Mouse (Mus musculus) liver, embryonic 14.5 days (tissue): ENCODE results near the gene Oxct2b. TPM values are rescaled to one million over a fixed set of nuclear protein-coding genes. Genes with fewer than 3 reads are reported as not detected.
A peak's percentile ranks its signal among the peaks of the same experiment; 100 is the strongest.

Source experiments
- ATAC-seq: fragments of 200-750 bp; cut with Nextera tagmentation; 2 replicates; pipeline ENCODE4 v1.8.0; 2017; ENCODE audit warnings: moderate number of reproducible peaks, mild to moderate bottlenecking, moderate library complexity; ENCODE audit not compliant: insufficient read depth
- DNase-seq, 3 experiments: peaks; one replicate each; pipeline ENCODE4 v3.0.0-alpha.2; 2012 to 2013; ENCODE audit warnings: low read depth in 3 of 3, low spot score in 3 of 3
- H3K27ac ChIP-seq: fragments of 300-500 bp; sonication (generic); 2 replicates; pipeline ENCODE4 v1.5.1; 2014; ENCODE audit warnings: moderate library complexity, mild to moderate bottlenecking, control low read depth, inconsistent platforms
- H3K27me3 ChIP-seq: fragments of 300-500 bp; sonication (generic); 2 replicates; pipeline ENCODE4 v1.6.1; 2014; ENCODE audit warnings: mild to moderate bottlenecking, low read length, moderate library complexity; ENCODE audit not compliant: control insufficient read depth, insufficient read depth
- H3K36me3 ChIP-seq: fragments of 300-500 bp; sonication (generic); replicated peaks from 2 replicates; pipeline ENCODE4 v1.6.1; 2014; ENCODE audit warnings: low read depth; ENCODE audit not compliant: control insufficient read depth, insufficient read depth
- H3K4me1 ChIP-seq, 2 experiments: fragments of 200-500 bp in 1 of 2; fragments of 300-500 bp in 1 of 2; sonication (generic) in 1 of 2; replicated peaks; 2 replicates each; pipeline ENCODE4 v1.6.1; 2012 to 2014; ENCODE audit warnings: antibody characterized with exemption in 1 of 2, inconsistent platforms in 1 of 2, low read length in 1 of 2; ENCODE audit not compliant: control insufficient read depth in 2 of 2, insufficient read depth in 2 of 2
- H3K4me2 ChIP-seq: fragments of 300-500 bp; sonication (generic); 2 replicates; pipeline ENCODE4 v1.6.1; 2014; ENCODE audit warnings: low read depth, mild to moderate bottlenecking, control low read depth, moderate library complexity
- H3K4me3 ChIP-seq, 2 experiments: fragments of 200-500 bp in 1 of 2; fragments of 300-500 bp in 1 of 2; sonication (generic) in 1 of 2; 2 replicates each; pipeline ENCODE4 v1.5.1; 2012 to 2014; ENCODE audit warnings: low read depth in 2 of 2, low read length in 2 of 2, mild to moderate bottlenecking in 2 of 2, control low read depth in 1 of 2, inconsistent platforms in 1 of 2, moderate library complexity in 1 of 2; ENCODE audit not compliant: insufficient read depth in 1 of 2
- H3K9ac ChIP-seq: fragments of 300-500 bp; sonication (generic); replicated peaks from 2 replicates; pipeline ENCODE4 v1.6.1; 2014; ENCODE audit warnings: mild to moderate bottlenecking, control low read depth, moderate library complexity
- H3K9me3 ChIP-seq: fragments of 300-500 bp; sonication (generic); 2 replicates; pipeline ENCODE4 v1.6.1; 2016; ENCODE audit warnings: low read length, mixed read lengths; ENCODE audit not compliant: control insufficient read depth
- CTCF ChIP-seq: IDR thresholded peaks from 2 replicates; pipeline ENCODE4 v1.5.1; 2016; ENCODE audit warnings: antibody characterized with exemption, low read depth, control low read depth
- EP300 ChIP-seq: IDR thresholded peaks from 2 replicates; pipeline ENCODE4 v1.6.1; 2016; ENCODE audit warnings: antibody characterized with exemption, low read depth
- WGBS: fragments of 180-500 bp; shearing (Covaris S2); extraction: QIAGEN DNeasy Blood & Tissue Kit; methylation state at CpG from one replicate; pipeline ENCODE4 v1.1.7; 2014; ENCODE audit not compliant: insufficient replicate concordance; 5-methylcytosine and 5-hydroxymethylcytosine counted together
- polyA plus RNA-seq, 2 experiments: library from polyadenylated mRNA; depleted of rRNA in 1 of 2; stranded (reverse) in 1 of 2; unstranded in 1 of 2; fragments of >200 nt; fragmentation: Nextera tagmentation in 1 of 2; extraction: Ambion mirVana in 1 of 2; gene quantifications; 2 replicates each; pipeline versions ENCODE4 v1.2.1 to v1.2.3; 2012 to 2014

The Oxct2b gene
- polyA plus RNA-seq, 2 experiments = not detected

GRCm38 (mm10) chr4:123121286-123121685 is 5.2 kb downstream of the Oxct2b start:
- H3K9ac ChIP-seq = no peak overlapping the region
- ATAC-seq (no peak), DNase-seq (no peak)
- no peak overlapping the region for H3K27ac ChIP-seq
- no peaks in the 10 kb centered on the region for H3K4me1 ChIP-seq
- 62% methylated on average over 2 of the region's 2 CpGs for WGBS
- H3K4me2 ChIP-seq = no peak overlapping the region
- H3K9me3 ChIP-seq = no peaks in the 10 kb centered on the region
- TF ChIP-seq EP300 = no peak
- no peak for TF ChIP-seq CTCF
- H3K27me3 ChIP-seq = no peaks in the 10 kb centered on the region
- H3K36me3 ChIP-seq = peaks cover 4% of the 10 kb centered on the region; the same call in 1 of the 2 replicates
- no peak overlapping the region for H3K4me3 ChIP-seq

- DNase-seq (no peak), ATAC-seq (no peak)
- 78% methylated on average over 7 of the region's 7 CpGs for WGBS
- Histone ChIP-seq H3K4me2 (no peak overlapping the region), H3K4me1 (no peaks in the 10 kb centered on the region), H3K9me3 (no peaks in the 10 kb centered on the region), H3K9ac (no peak overlapping the region), H3K27me3 (no peaks in the 10 kb centered on the region), H3K27ac (no peak overlapping the region), H3K36me3 (peaks cover 23% of the 10 kb centered on the region), H3K4me3 (no peak overlapping the region)
- TF ChIP-seq CTCF (no peak), EP300 (no peak)
Measured at GRCm38 (mm10) chr4:123126626-123127025, 10.6 kb downstream of the Oxct2b start.

GRCm38 (mm10) chr4:123127051-123127450 is 11.0 kb downstream of the Oxct2b start:
- 73% methylated on average over 4 of the region's 4 CpGs for WGBS
- Histone ChIP-seq H3K27ac (no peak overlapping the region), H3K9ac (no peak overlapping the region), H3K36me3 (peaks cover 26% of the 10 kb centered on the region), H3K4me2 (no peak overlapping the region), H3K9me3 (no peaks in the 10 kb centered on the region), H3K4me3 (no peak overlapping the region), H3K27me3 (no peaks in the 10 kb centered on the region), H3K4me1 (no peaks in the 10 kb centered on the region)
- ATAC-seq = no peak
- TF ChIP-seq EP300 = no peak
- no peak for TF ChIP-seq CTCF
- no peak for DNase-seq

- no peak overlapping the region for H3K27ac ChIP-seq
- ATAC-seq = no peak
Measured at GRCm38 (mm10) chr4:123137551-123137950, 21.5 kb downstream of the Oxct2b start.

GRCm38 (mm10) chr4:123139513-123140154 is 23.6 kb downstream of the Oxct2b start, which contains the start of gene Ppie:
Gene Ppie (minus strand): TSS chr4:123139951.
- TF ChIP-seq CTCF = 0 out of 2 replicates have a peak, but pooled peaks have one; percentile 16
- no peak for TF ChIP-seq EP300
- WGBS = under 1% methylated on average over 34 of the region's 34 CpGs

More at GRCm38 (mm10) chr4:123137551-123137950, 21.5 kb downstream of the Oxct2b start:
- Histone ChIP-seq H3K9me3 (no peaks in the 10 kb centered on the region), H3K4me1 (peaks cover 5 to 11% of the 10 kb centered on the region in 2 experiments), H3K9ac (no peak overlapping the region), H3K27me3 (no peaks in the 10 kb centered on the region), H3K4me3 (no peak overlapping the region), H3K36me3 (peaks cover 21% of the 10 kb centered on the region), H3K4me2 (no peak overlapping the region)
- TF ChIP-seq CTCF (no peak), EP300 (no peak)
- 70% methylated on average over 3 of the region's 3 CpGs for WGBS
- no peak for DNase-seq

More at GRCm38 (mm10) chr4:123139513-123140154, 23.6 kb downstream of the Oxct2b start, which contains the start of gene Ppie:
- Histone ChIP-seq H3K4me2 (peak within 1 kb of the TSS; percentile 90), H3K27me3 (no peaks in the 10 kb centered on the region), H3K4me1 (peaks cover 5 to 11% of the 10 kb centered on the region in 2 experiments), H3K4me3 (peak within 1 kb of the TSS; percentile 89 to 90), H3K36me3 (peaks cover 5% of the 10 kb centered on the region), H3K9me3 (no peaks in the 10 kb centered on the region), H3K27ac (peak within 1 kb of the TSS; percentile 4), H3K9ac (peak within 1 kb of the TSS; percentile 66)
- ATAC-seq (peak; percentile 96), DNase-seq (peak; percentile 68 to 77 (median 75))
